Mouse (Mus musculus) gastrocnemius, postnatal 14 days (tissue): Measurements from ENCODE around the gene Pibf1. TPM values are rescaled to one million over a fixed set of nuclear protein-coding genes. Genes with fewer than 3 reads are reported as not detected.

ENCODE experiments used
- DNase-seq: peaks from one replicate; pipeline ENCODE4 v3.0.0; 2021; ENCODE audit warnings: mixed read lengths
- intact Hi-C: fragments of 180-260 bp; cut with DNase I; formaldehyde crosslinking; loops from one replicate; pipeline ENCODE4 v1.15.1; 2025; ENCODE audit warnings: low total_unique reads
- total RNA-seq, 2 experiments: library from RNA; stranded (reverse); gene quantifications; 2 replicates each; pipeline ENCODE4 v1.2.3; 2021

Gene Pibf1
- total RNA-seq, 2 experiments from 2014 or later, result 7.8 to 8.4 TPM

- DNase-seq, result no peak
- intact Hi-C loops, result no loop called here
These were observed 137.9 kb downstream of the Pibf1 start for GRCm38 (mm10) chr14:99237115-99237514.

- intact Hi-C loops, result no loop called here
- no peak for DNase-seq
These were observed 141.3 kb downstream of the Pibf1 start for GRCm38 (mm10) chr14:99240563-99240962.

- no peak for DNase-seq
- intact Hi-C loops, result no loop called here
These were observed 145.3 kb downstream of the Pibf1 start for GRCm38 (mm10) chr14:99244508-99244907.

GRCm38 (mm10) chr14:99262026-99262425, 162.8 kb downstream of the Pibf1 start:
- no peak for DNase-seq
- intact Hi-C loops, result no loop called here

GRCm38 (mm10) chr14:99263816-99264215, 164.6 kb downstream of the Pibf1 start:
- intact Hi-C loops, result no loop called here
- DNase-seq, result no peak

- intact Hi-C loops, result no loop called here
- DNase-seq, result no peak
These were observed 166.6 kb downstream of the Pibf1 start for GRCm38 (mm10) chr14:99265791-99266190.

GRCm38 (mm10) chr14:99266749-99267148, 167.5 kb downstream of the Pibf1 start:
- intact Hi-C loops, result no loop called here
- no peak for DNase-seq

GRCm38 (mm10) chr14:99274056-99274455, 174.8 kb downstream of the Pibf1 start:
- DNase-seq, result no peak
- intact Hi-C loops, result no loop called here

- no peak for DNase-seq
- intact Hi-C loops, result no loop called here
These were observed 176.6 kb downstream of the Pibf1 start for GRCm38 (mm10) chr14:99275827-99276226.

- intact Hi-C loops, result no loop called here
- DNase-seq, result no peak
These were observed 179.1 kb downstream of the Pibf1 start for GRCm38 (mm10) chr14:99278312-99278711.

GRCm38 (mm10) chr14:99278763-99279486, 179.7 kb downstream of the Pibf1 start:
- DNase-seq, result no peak
- intact Hi-C loops, result no loop called here

GRCm38 (mm10) chr14:99280399-99280798, 181.2 kb downstream of the Pibf1 start:
- intact Hi-C loops, result no loop called here
- no peak for DNase-seq

- DNase-seq, result no peak
- intact Hi-C loops, result no loop called here
These were observed 181.7 kb downstream of the Pibf1 start for GRCm38 (mm10) chr14:99280825-99281433.

- intact Hi-C loops, result no loop called here
- DNase-seq, result no peak
These were observed 186.3 kb downstream of the Pibf1 start for GRCm38 (mm10) chr14:99285486-99285885.

GRCm38 (mm10) chr14:99292176-99292575, 193.0 kb downstream of the Pibf1 start:
- no peak for DNase-seq
- intact Hi-C loops, result loop anchor here (10.0 kb wide), 1 partner anchor 603 kb away; no protein-coding TSS in a partner anchor

- intact Hi-C loops, result loop anchor here (10.0 kb wide), 1 partner anchor 600 kb away; no protein-coding TSS in a partner anchor
- DNase-seq, result no peak
These were observed 195.2 kb downstream of the Pibf1 start for GRCm38 (mm10) chr14:99294424-99294823.

- intact Hi-C loops, result loop anchor here (10.0 kb wide), 1 partner anchor 599 kb away; no protein-coding TSS in a partner anchor
- no peak for DNase-seq
These were observed 196.6 kb downstream of the Pibf1 start for GRCm38 (mm10) chr14:99295606-99296341.

- peak; percentile 95 for DNase-seq
- intact Hi-C loops, result loop anchor here (10.0 kb wide), 1 partner anchor 596 kb away; no protein-coding TSS in a partner anchor
These were observed 199.3 kb downstream of the Pibf1 start, which contains the start of gene Klf5 for GRCm38 (mm10) chr14:99298385-99299021. Gene Klf5, plus strand, starts transcription at chr14:99298691.

- peak; percentile 70 for DNase-seq
- intact Hi-C loops, result loop anchor here (10.0 kb wide), 1 partner anchor 596 kb away; no protein-coding TSS in a partner anchor
These were observed 199.8 kb downstream of the Pibf1 start for GRCm38 (mm10) chr14:99299022-99299481.
